Mouse (Mus musculus) embryonic fibroblast, embryonic 13.5 days (primary cell): ENCODE data around the gene Sun3.

Experiments
- CTCF ChIP-seq: IDR thresholded peaks from 2 replicates; pipeline ENCODE4 v1.5.1; 2011; ENCODE audit warnings: mild to moderate bottlenecking, control low read depth, low read length, moderate library complexity, borderline replicate concordance; ENCODE audit not compliant: insufficient read depth
- POLR2A ChIP-seq: IDR thresholded peaks from 2 replicates; pipeline ENCODE4 v1.6.1; 2011; ENCODE audit warnings: low read depth, mild to moderate bottlenecking, control low read depth, low read length, moderate library complexity

- TF ChIP-seq POLR2A = no peak
- no peak for TF ChIP-seq CTCF
These were observed 27.7 kb upstream of the Sun3 start for GRCm38 (mm10) chr11:9076444-9076843.
